Mouse (Mus musculus) megakaryocyte, embryonic 14.5 days (primary cell): Measurements from ENCODE around the gene 4932438H23Rik.

Experiments
- FLI1 ChIP-seq: IDR thresholded peaks from 2 replicates; pipeline ENCODE4 v1.6.1; 2012; ENCODE audit warnings: low read length, inconsistent platforms, mixed read lengths
- GATA1 ChIP-seq: IDR thresholded peaks from 3 replicates; pipeline ENCODE4 v1.6.1; 2012; ENCODE audit warnings: mixed read lengths, low read length, inconsistent platforms, borderline replicate concordance

DNA sequence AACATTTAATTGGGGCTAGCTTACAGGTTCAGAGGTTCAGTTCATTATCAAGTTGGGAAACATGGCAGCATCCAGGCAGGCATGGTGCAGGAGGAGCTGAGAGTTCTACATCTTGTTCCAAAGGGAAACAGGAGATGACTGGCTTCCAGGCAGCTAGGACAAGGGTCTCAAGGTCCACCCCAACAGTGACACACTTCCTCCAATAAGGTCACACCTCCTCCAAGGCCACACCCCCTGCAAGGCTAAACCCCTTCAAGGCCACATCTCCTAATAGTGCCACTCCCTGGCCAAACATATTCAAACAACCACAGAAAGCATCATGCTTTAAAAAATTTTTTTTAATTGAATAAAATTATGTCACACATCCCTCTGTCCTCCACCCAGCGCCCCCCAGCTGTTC is 28.9 kb upstream of the 4932438H23Rik start:
- TF ChIP-seq GATA1 (no peak), FLI1 (no peak)
